Mouse (Mus musculus) heart, adult 8-10 months (tissue): ENCODE results near the gene Tent5b. TPM values are rescaled to one million over a fixed set of nuclear protein-coding genes. Genes with fewer than 3 reads are reported as not detected.
A peak's percentile ranks its signal among the peaks of the same experiment; 100 is the strongest.

Experiments used
- DNase-seq: peaks from one replicate; pipeline ENCODE4 v3.0.0; 2022; ENCODE audit warnings: low spot score
- total RNA-seq, 4 experiments: library from RNA; stranded (reverse); gene quantifications; 2 replicates each; pipeline ENCODE4 v1.2.4; 2022

The Tent5b gene
- 1 to 10 TPM; 1.3 to 3.0 (median 1.6) TPM for total RNA-seq

GRCm38 (mm10) chr4:133479458-133480184, at the start of gene Tent5b:
TSS of gene Tent5b (plus strand) at chr4:133480132.
- peak; percentile 98 for DNase-seq

DNA sequence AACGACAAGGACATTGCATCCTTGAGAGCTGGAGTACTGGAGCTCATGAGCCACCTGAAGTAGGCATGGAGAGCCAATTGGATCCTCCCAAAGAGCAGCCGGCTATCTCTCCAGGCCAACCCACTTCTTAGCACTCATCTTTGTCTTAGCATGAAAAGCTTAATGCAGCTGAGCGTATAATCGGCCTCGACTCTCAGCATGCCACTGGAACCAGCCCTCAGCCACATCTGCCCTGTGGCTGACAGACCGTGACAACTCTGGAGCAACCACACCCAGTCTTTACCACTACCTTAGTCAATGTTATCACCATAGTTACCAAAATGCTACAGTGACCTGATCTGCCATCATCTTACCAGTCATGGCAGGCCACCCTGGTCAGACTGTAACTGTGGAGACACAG, 48.4 kb upstream of the Tent5b start:
- DNase-seq = no peak

GRCm38 (mm10) chr4:133432560-133433171, 47.3 kb upstream of the Tent5b start:
- DNase-seq = no peak

DNA sequence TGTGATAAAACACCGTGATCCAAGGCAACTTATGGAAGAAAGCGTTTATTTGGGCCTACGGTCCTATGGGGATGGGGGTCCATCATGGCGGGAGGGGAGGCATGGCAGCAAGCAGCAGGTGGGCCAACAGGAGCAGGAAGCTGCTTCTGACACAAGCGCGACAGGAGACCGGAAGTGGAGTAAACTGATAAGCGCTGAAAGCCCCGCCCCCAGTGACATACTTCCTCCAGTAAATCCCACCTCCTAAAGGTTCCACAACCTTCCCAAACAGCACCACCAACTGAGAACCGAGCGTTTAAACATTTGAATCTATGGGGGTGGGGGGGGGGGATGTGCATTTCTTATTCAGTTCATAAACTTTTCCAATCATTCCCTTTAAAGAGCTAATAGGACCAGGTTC, 44.0 kb upstream of the Tent5b start:
- DNase-seq = no peak

DNA sequence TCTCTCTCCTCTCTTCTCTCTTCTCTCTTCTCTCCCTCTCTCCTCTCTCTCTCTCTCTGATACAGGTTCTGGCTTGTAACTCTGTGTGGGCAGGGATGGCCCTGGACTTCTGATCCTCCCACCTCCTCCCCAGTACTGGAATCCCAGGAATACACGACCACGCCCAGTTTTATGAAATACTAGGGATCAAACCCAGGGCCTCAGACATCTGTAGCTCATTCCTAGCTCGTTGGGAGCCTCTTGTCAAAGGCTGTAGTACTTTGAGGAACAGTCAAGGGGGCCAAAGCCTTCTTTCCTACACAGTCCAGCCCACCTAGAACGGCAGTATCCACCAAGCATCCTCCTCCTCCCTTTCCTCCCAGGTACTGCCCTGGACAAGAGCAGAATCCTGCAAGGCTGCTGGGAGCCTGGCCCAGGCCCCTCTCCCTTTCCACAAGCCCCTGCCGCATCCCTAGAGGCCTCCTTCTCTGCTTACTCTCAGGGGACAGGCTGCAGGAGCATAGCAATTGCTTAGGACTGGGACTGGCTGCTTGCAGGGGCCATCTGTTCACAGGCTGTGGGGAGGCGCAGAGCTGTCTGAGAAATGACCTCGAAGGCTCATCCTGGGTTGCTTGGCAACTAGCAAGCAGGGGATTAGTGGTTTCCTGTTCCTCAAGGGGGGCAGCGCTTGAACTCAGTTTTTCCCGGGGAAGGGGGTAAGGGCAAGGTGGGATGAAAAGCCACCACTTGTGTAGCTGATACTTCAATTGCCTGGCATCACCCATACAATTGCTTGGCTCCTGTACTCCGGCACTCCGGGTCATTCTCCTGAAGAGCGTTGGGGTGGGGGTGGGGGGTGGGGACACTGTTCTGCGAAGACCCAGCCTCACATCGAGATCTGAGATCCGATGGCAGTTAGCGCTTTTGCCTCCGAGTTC, 40.2 kb upstream of the Tent5b start:
- no peak for DNase-seq

DNA sequence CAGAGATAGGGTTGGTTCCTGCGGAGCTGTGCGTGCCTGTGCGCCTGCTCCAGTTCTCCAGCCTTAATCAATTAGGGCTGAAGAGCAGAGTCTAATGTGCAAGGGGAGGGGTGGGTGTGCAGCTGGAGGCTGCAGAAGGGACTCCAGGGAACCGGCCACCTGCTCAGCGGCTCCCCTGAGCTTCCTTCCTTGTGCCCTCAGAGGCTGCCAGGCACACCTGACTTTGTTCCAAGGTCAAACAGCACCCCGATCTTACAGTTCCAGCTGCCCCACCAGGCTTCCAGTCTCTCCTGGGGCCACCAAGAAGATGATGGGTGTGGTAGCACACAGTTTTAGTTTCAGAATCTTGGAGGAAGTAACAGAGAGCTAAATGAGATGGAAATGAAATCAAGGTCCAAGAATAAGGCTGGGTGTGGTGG, 39.5 kb upstream of the Tent5b start:
- peak; percentile 53 for DNase-seq

- DNase-seq = no peak
Observed at GRCm38 (mm10) chr4:133442194-133442593, 37.7 kb upstream of the Tent5b start.

DNA sequence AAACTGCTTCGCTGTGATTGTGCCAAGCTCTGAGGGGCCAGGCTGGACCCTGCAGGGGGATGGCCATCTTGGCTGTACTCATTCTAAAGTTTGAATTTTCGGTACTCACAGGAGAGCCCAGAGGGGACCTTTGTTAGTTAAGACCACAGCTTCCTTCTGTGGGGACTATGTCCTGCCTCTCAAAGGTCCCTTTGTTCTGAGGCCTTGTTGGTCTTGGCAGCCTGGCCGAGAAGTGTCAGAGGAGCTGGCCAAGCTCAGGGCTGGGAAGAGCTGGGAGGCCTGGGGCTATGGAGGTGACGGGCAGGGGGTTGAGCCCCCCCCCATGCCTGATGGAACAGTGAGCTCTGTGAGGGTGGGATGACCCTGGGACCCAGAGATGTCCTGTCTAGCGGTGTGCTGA, 36.8 kb upstream of the Tent5b start:
- DNase-seq = no peak

DNA sequence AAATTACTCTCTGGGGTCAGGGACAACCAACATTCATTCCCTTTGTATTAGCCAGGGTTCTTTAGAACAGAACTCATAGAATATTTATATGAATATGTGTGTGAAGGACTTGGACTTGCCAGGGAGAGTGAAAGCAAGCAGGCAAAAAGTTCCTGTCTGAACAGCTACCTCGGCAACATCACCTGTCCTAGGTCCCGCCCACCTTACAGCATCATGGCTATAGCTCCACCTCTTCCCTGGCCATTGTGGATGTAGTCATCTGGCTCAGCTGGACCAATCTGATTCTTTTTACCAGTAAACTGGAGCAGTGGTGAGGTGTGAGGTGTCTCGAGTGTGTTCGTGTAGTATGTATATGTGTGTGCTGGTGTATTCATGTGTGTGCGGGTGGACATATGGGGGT, 34.2 kb upstream of the Tent5b start:
- no peak for DNase-seq

DNA sequence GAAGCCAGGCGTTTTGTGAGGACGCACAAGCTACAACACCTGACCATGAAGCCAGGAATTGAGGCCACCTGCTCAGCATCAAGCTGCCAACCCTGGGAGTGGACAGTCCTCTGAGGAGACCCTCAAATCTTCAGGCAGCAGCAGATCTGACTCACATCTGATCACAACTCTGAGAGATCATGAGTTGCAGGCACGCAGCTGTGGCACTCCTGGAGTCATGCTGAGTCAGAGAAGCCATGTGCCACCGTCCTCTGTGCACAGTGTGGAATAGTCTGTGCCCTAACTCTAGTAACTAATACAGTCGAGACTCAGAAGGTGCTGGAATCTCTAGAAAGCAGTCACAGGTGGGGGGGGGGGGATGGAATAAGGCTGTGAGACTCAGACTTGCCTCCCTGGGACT, 32.6 kb upstream of the Tent5b start:
- DNase-seq = no peak

- no peak for DNase-seq
Observed at GRCm38 (mm10) chr4:133447967-133448366, 32.0 kb upstream of the Tent5b start.

DNA sequence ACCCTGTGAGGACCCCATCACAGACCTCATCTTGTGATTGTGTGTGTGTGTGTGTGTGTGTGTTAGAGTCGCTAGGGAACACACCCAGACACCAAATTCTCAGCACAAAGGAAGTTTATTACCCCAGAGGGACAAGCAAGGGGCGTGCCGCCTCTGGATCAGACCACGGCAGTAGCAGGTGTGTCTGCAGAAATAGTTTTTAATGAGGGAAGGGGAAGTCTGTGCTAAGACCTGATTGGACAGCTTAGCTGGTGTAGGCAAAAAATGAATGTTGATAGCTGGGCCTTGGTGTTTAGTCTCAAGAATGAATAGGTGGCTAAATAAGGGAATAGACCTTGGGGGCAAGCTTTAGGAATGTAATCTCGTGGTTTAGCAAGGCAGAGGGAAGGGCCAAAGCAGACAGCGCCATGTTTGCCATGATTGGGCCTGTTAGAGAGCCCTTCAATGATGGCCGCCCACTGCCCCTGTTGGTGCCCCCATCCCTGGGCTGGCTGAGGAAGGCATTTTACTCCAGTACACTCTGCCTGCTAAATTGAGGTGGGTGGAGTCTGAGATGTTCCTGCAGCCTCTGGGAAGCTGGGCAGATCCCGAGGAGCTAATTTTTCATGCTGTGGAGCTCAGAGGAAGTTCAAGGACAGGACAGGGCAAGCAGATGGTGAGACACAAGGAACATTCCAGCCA, 31.1 kb upstream of the Tent5b start:
- DNase-seq = no peak

DNA sequence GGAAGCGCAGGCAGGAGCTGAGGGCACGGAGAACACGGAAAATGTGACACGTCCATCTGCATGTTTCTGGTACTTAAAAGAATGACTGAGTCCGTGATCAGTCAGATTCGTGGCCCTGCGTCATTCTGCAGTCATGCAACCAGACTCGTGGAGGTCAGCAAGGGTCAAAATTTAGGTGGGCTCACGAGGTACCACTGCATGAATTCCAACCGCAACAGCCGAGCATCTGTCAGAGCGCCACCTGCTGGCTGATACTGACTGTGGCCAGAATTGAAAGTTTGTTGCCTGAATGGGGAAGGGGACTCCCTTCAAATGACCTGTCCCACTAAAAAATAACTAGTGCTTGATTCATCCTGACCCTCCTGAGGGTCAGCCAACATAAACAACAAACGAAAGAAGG, 30.2 kb upstream of the Tent5b start:
- DNase-seq = no peak

DNA sequence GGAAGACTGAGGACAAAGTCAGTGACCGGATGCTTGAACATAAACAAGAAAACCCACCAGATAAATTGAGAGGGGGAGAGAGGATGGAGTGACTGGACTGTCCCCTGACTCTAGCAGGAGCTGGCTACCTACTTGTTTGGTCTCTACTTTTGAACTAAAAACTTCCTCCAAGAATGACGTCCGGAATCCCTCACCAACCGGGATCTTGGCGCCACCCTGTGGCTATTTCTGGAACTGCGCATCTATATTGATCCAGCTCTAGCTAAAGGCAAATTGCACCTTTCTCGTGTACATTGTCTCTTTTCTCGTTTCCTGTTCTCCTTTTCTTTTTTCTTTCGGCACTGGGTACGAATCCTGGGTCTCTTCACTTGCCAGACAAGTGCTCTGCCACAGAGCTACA, 28.4 kb upstream of the Tent5b start:
- peak; percentile 87 for DNase-seq

GRCm38 (mm10) chr4:133452433-133452832, 27.5 kb upstream of the Tent5b start:
- no peak for DNase-seq

GRCm38 (mm10) chr4:133458044-133458443, 21.9 kb upstream of the Tent5b start:
- no peak for DNase-seq

DNA sequence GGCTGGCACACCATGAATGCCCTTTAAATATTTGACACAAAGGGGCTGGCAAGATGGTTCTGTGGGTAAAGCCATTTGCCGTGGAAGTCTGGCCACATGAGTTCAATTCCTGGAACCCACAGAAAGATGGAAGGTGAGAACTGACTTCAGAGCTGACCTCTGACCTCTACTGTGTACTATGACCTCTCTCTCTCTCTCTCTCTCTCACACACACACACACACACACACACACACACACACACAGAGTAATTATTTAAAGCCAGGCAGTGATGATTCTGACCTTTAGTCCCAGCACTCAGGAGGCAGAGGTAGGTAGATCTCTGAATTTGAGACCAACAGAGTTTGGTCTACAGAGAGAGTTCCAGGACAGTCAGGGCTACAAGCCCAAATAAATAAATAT, 19.9 kb upstream of the Tent5b start:
- DNase-seq = no peak

- no peak for DNase-seq
Observed at GRCm38 (mm10) chr4:133460796-133461325, 19.1 kb upstream of the Tent5b start.

- DNase-seq = no peak
Observed at GRCm38 (mm10) chr4:133461362-133461761, 18.6 kb upstream of the Tent5b start.

DNA sequence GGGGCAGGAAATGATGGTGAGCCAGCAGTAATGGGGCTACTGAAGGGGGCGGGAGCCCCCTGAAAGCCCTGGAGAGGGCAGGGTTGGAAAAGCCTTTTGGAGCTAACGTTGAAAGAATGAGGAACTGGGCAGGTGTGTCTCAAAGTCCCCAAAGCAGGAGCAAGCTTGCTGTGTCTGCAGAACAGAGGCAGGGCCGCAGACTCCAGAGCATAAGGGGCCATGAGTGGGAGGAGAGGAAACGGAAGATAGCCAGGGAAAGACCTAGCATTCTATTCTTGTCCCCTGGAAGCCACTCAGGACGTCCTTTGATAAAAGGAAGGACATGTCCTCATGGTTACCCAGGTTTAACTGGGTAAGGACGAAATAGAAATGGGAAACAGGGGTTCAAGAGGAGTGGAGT, 16.7 kb upstream of the Tent5b start:
- peak; percentile 60 for DNase-seq

DNA sequence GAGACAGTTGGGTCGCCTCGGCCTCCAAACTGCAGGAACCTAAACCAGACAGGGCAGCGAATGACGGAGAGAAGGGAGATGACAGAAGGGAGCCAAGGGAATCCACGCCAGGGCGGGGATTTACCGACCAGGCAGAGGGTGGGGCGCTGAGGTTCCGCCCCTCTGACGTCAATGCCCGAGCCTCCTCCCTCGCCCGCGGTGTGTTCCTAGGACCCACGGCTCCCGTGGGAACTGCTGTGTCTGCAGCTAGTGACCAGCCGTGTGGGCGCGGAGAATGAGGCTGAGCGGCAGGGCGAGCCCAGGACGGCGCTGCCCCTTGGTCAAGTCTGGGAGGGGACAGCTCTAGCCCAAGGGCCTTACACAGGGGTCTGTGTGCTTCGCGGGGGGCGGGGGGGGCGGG, 11.9 kb upstream of the Tent5b start:
- DNase-seq = peak; percentile 85

DNA sequence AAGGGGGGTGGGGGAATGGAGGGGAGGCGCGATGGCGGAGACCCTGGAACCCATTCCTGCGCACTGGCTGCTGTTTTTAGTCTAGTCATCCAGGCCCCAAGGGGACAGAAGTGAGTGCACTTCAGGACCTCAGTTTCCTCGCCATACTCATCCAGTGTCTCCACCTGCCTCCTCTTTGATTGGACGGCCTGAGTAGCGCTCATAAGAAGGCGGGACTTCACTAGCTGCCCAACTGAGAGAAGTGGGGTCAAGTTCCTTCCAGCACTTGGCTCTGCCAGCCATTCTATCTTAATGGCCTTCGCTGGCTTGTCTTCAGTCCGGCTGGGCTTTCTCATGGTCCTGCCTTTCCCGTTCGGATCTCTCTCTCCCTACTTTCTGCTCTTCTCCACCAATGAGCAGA, 10.8 kb upstream of the Tent5b start:
- DNase-seq = no peak
